Mouse (Mus musculus) T-helper 2 cell (primary cell): Measurements from ENCODE around the gene Gm36028.

Source experiments
- in situ Hi-C: fragments of 300-600 bp; cut with MboI, MseI; formaldehyde crosslinking; loops from one replicate; pipeline ENCODE4 v1.15.1; 2025; ENCODE audit warnings: high pct_unique_total_duplicates

Gm36028 gene

DNA sequence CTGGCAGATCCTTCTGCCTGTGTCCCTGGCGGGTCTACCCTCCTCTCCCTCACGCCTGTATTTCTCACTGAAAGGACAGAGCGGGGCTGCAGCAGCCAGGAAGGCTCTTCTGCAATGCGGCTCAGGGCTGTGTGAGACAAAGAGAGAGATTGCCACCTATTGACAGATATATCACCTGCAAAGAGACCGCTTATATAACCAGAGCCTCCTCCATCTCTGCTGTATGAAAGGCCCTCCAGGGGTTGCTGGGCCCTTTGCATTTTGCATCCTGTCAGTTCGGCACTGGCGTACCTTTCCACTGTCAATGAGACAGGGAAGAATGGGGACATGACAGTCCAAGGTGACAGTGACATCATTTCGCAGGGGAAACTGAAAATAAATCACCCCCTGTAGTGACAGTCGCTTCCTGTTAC is 48.5 kb downstream of the Gm36028 start:
- in situ Hi-C loops: no loop called here

- in situ Hi-C loops: no loop called here
Measured at GRCm38 (mm10) chr16:37811874-37812273, 49.1 kb downstream of the Gm36028 start.

DNA sequence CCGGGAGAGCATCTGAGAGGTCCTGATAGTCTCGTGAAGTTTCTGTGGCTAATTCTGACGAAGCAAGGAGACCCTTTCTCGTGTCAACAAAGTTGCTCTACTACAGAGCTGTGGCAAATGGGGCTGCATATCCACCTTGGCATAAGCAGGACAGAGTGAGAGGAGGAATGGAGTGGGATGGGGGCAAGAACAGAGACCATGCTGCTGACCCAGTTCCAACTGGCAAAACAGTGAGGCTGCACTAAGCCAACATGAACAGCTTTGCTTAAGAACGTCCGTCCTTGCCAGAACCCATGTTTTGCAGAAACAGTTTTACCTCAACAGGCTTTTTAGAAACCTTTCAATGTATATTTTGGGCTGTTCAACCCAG is 51.3 kb downstream of the Gm36028 start:
- in situ Hi-C loops: no loop called here

- in situ Hi-C loops: no loop called here
Measured at GRCm38 (mm10) chr16:37808866-37809622, 51.9 kb downstream of the Gm36028 start.

DNA sequence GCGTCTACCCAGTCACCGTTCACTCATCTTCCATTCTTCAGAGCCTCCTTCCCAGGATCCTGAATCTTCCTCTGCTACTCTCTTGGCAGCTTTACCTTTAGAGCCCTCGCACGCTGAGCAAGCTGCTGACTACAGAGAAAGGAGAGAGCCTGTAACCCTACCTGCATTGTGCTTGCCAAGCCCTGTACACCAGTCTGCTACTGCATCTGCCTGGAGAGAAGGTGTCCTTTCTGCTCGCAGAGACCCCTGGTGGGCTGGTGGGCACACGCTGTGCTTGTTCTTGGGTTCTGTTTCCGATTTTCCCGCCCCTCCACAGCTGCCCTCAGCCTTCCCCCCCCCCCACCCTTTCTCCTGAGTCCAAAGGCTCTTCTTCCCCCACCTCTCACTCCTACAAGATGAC is 53.7 kb downstream of the Gm36028 start:
- in situ Hi-C loops: no loop called here

DNA sequence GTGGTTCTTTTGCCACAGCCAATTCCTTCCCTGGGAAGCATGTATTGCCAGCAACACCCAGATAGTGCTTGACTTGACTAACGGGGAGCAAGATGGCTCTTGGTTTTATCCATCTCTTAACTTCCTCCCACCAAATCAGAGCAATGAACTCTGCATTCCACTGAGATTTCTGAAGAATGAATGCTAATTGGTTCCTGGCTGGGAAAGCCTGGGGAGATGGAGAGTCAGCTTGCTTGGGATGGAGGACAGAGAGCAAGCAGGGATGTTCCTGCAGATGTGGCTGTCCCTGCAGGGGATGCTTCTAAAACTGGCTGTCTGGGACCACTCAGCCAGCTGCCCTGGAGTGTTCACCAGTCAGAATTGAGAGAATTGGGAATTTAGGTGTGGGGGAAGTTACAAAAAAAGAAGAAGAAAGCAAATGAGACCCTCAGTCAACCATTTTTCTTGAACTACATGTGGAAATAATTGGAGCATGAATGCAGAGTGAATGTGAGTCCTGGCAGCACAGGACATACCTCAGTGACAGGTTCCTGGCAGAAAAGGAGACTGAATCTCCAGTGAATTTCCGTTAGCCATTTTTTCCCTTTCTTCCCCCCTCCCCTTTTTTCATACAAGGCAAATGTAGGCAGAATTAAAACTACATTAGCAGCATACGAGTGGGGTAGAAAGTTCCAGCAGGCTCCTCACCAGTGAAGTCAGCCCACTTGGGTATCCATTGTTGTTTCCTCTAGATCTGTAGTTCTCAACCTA is 55.0 kb downstream of the Gm36028 start:
- in situ Hi-C loops: no loop called here

GRCm38 (mm10) chr16:37803387-37803950 is 57.5 kb downstream of the Gm36028 start:
- in situ Hi-C loops: no loop called here

DNA sequence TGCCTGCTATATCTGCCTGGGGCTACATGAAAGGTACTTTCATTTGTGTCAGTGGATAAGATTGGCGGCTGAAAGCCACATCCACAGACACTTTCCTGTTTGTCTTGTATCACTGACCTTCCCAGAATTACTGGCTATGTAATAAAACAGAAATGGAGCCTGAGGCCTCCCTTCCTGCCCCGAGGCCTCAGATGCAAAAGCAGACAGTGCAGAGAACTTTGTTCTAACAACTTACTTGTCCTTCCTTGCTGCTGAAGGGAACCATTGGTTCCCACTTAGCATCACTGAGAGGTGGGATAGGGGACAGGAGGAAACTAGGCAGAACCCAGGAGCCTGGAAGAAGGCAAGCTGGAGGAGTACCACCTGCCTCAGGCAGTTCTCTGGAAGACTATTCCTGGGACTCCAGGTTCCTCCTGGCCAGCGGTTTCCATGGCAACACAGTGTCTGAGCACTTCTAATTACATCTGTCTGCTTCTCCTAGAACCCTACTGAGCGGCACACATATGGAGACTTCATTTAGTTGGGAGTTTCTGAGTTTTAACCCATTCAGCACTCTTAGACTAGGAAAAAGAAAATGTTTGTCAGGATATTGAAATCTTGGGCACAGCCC is 58.2 kb downstream of the Gm36028 start:
- in situ Hi-C loops: no loop called here

DNA sequence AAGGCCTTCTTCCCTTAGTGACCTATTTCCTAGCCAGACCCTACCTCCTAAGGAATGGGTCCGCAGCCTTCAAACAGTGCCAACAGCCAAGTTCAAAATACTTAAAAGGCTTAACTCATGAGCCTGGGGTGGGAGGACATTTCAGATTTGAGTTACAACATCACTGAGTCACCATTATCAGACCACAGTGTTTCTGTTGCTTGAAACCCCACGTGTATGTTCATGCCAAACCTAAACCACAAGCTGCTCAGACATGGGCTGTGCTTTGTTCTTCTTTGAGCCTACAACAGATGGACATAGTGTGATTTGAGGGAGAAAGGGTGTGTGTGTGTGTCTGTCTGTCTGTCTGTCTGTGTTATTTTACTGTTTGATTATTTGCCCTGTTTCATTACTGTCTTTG is 59.8 kb downstream of the Gm36028 start:
- in situ Hi-C loops: no loop called here
